Mouse (Mus musculus) liver, embryonic 14.5 days (tissue): ENCODE data around the gene Plekhg2. TPM values are rescaled to one million over a fixed set of nuclear protein-coding genes. Genes with fewer than 3 reads are reported as not detected.

Source experiments
- ATAC-seq: fragments of 200-750 bp; cut with Nextera tagmentation; 2 replicates; pipeline ENCODE4 v1.8.0; 2017; ENCODE audit warnings: moderate number of reproducible peaks, mild to moderate bottlenecking, moderate library complexity; ENCODE audit not compliant: insufficient read depth
- DNase-seq, 3 experiments: peaks; one replicate each; pipeline ENCODE4 v3.0.0-alpha.2; 2012 to 2013; ENCODE audit warnings: low read depth in 3 of 3, low spot score in 3 of 3
- H3K27ac ChIP-seq: fragments of 300-500 bp; sonication (generic); 2 replicates; pipeline ENCODE4 v1.5.1; 2014; ENCODE audit warnings: moderate library complexity, mild to moderate bottlenecking, control low read depth, inconsistent platforms
- H3K27me3 ChIP-seq: fragments of 300-500 bp; sonication (generic); 2 replicates; pipeline ENCODE4 v1.6.1; 2014; ENCODE audit warnings: mild to moderate bottlenecking, low read length, moderate library complexity; ENCODE audit not compliant: control insufficient read depth, insufficient read depth
- H3K36me3 ChIP-seq: fragments of 300-500 bp; sonication (generic); replicated peaks from 2 replicates; pipeline ENCODE4 v1.6.1; 2014; ENCODE audit warnings: low read depth; ENCODE audit not compliant: control insufficient read depth, insufficient read depth
- H3K4me1 ChIP-seq, 2 experiments: fragments of 200-500 bp in 1 of 2; fragments of 300-500 bp in 1 of 2; sonication (generic) in 1 of 2; replicated peaks; 2 replicates each; pipeline ENCODE4 v1.6.1; 2012 to 2014; ENCODE audit warnings: antibody characterized with exemption in 1 of 2, inconsistent platforms in 1 of 2, low read length in 1 of 2; ENCODE audit not compliant: control insufficient read depth in 2 of 2, insufficient read depth in 2 of 2
- H3K4me2 ChIP-seq: fragments of 300-500 bp; sonication (generic); 2 replicates; pipeline ENCODE4 v1.6.1; 2014; ENCODE audit warnings: low read depth, mild to moderate bottlenecking, control low read depth, moderate library complexity
- H3K4me3 ChIP-seq, 2 experiments: fragments of 200-500 bp in 1 of 2; fragments of 300-500 bp in 1 of 2; sonication (generic) in 1 of 2; 2 replicates each; pipeline ENCODE4 v1.5.1; 2012 to 2014; ENCODE audit warnings: low read depth in 2 of 2, low read length in 2 of 2, mild to moderate bottlenecking in 2 of 2, control low read depth in 1 of 2, inconsistent platforms in 1 of 2, moderate library complexity in 1 of 2; ENCODE audit not compliant: insufficient read depth in 1 of 2
- H3K9ac ChIP-seq: fragments of 300-500 bp; sonication (generic); replicated peaks from 2 replicates; pipeline ENCODE4 v1.6.1; 2014; ENCODE audit warnings: mild to moderate bottlenecking, control low read depth, moderate library complexity
- H3K9me3 ChIP-seq: fragments of 300-500 bp; sonication (generic); 2 replicates; pipeline ENCODE4 v1.6.1; 2016; ENCODE audit warnings: low read length, mixed read lengths; ENCODE audit not compliant: control insufficient read depth
- CTCF ChIP-seq: IDR thresholded peaks from 2 replicates; pipeline ENCODE4 v1.5.1; 2016; ENCODE audit warnings: antibody characterized with exemption, low read depth, control low read depth
- EP300 ChIP-seq: IDR thresholded peaks from 2 replicates; pipeline ENCODE4 v1.6.1; 2016; ENCODE audit warnings: antibody characterized with exemption, low read depth
- WGBS: fragments of 180-500 bp; shearing (Covaris S2); extraction: QIAGEN DNeasy Blood & Tissue Kit; methylation state at CpG from one replicate; pipeline ENCODE4 v1.1.7; 2014; ENCODE audit not compliant: insufficient replicate concordance; 5-methylcytosine and 5-hydroxymethylcytosine counted together
- polyA plus RNA-seq, 2 experiments: library from polyadenylated mRNA; depleted of rRNA in 1 of 2; stranded (reverse) in 1 of 2; unstranded in 1 of 2; fragments of >200 nt; fragmentation: Nextera tagmentation in 1 of 2; extraction: Ambion mirVana in 1 of 2; gene quantifications; 2 replicates each; pipeline versions ENCODE4 v1.2.1 to v1.2.3; 2012 to 2014

Plekhg2 gene
- polyA plus RNA-seq, 2 experiments, result 3.2 to 3.4 TPM

DNA sequence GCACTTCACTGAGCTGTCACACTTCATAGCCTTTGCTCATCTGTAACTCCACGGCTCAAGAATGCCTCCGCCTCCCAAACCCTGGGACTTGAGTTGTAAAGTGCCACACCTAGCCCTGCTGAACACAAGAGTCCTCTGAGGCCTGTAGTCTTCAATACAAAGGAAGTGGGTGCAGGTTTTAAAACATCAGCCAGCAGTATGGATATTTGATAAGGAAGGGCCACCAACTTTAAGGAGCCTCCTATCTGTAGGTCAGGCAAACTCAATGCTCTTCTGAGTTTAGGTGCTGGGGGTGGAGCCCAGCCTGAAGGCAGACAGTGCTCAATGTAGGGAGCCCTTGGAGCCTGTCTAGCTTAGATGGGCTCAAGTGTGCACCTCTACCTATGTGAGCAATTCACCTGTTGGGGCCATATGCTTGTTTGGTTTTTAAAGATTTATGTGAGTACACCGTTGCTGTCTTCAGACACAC lies 18.3 kb downstream of the Plekhg2 start:
- no peak overlapping the region for H3K4me2 ChIP-seq
- H3K4me1 ChIP-seq, result peaks cover 14 to 28% of the 10 kb centered on the region in 2 experiments
- WGBS, result 78% methylated on average over 3 of the region's 3 CpGs
- no peak overlapping the region for H3K4me3 ChIP-seq
- no peak overlapping the region for H3K9ac ChIP-seq
- H3K36me3 ChIP-seq, result peaks cover 34% of the 10 kb centered on the region
- no peaks in the 10 kb centered on the region for H3K9me3 ChIP-seq
- H3K27ac ChIP-seq, result no peak overlapping the region; the same call in 1 of the 2 replicates
- no peak for TF ChIP-seq EP300
- no peak for TF ChIP-seq CTCF
- H3K27me3 ChIP-seq, result no peaks in the 10 kb centered on the region
- no peak for ATAC-seq
- no peak for DNase-seq

DNA sequence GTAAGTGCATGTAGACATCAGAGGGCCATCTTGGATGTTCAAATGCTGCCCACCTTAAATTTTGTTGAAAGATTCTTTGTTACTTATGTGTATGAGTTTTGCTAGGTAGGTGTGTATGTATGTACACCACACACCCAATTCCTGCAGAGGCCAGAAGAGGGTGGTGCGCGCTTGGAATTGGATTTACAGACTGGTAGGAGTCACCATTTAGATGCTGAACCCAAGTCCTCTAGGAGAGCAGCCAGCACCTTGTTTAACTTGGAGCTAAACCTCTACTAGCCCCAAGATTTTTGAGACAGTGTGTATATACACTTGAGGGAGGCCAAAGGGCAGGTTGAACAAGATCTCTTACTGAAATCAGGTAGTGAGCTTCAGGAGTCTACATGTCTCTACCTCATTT lies 19.1 kb downstream of the Plekhg2 start:
- TF ChIP-seq CTCF (no peak), EP300 (no peak)
- no peak overlapping the region for H3K27ac ChIP-seq
- 89% methylated on average over 2 of the region's 2 CpGs for WGBS
- no peak for ATAC-seq
- no peaks in the 10 kb centered on the region for H3K27me3 ChIP-seq
- H3K4me1 ChIP-seq, result peaks cover 14 to 27% of the 10 kb centered on the region in 2 experiments
- H3K4me2 ChIP-seq, result no peak overlapping the region
- no peak overlapping the region for H3K4me3 ChIP-seq
- DNase-seq, result no peak
- peaks cover 34% of the 10 kb centered on the region for H3K36me3 ChIP-seq
- no peaks in the 10 kb centered on the region for H3K9me3 ChIP-seq
- no peak overlapping the region for H3K9ac ChIP-seq

DNA sequence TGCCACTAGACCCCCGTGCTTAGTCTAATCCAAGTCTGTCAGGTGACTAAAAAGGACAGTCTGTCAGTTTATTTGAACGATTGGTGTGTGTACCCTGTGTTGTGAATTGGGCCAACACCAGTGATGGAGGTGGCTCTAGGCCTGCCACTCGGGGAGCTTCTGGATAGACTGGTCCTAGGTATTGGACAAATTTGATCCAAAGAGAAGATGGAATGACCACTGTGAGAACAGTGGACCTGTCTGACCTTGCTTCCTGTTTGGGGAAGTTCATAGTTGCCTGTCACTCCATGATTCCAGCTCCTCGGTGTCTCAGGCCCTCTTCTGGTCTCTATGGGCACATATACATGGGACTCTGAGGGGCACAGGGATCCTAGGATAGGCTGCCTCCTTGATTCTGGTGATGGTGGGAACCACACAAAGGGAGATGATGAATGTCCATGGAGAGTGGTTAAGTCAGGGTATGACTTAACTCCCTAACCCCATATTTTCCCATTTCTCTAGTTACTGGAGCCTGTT lies 20.7 kb downstream of the Plekhg2 start:
- 9% methylated on average over 4 of the region's 4 CpGs for WGBS

DNA sequence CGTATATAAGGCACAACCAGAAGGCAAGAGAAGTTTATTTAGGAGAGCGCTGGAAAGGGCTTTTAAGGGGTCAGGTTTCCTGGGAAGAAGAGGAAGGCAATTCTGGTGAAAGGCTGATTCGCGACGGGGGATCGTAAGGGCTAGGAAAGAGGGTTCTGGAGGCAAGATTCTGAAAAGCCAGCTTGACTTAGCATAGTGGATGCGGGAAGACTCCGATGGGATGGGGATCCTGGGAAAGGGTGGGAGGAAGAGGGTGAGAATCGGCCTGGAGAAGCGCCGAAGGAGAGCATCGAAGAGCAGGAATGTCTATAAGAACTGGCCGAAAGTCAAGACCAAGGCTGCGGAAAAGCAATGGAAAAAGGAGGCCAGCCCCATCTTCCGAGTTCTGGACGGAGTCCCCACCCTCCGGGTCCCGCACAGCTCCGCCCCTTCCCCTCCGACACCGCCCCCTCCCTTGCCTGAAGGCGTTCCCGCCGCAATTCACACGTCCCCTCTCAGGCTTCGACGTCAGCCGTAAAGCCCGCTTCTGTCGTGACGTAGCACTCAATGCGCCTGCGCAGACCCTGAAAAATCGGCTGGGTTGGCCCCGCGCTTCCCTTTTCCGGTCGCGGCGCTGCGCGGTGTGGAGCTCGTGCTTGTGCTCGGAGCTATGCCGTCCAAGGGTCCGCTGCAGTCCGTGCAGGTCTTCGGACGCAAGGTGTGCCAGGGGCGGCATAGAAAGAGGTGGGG lies 22.1 kb downstream of the Plekhg2 start, which contains the start of gene Rps16:
Gene Rps16 (plus strand): TSS at position 498 of the 729 bp plus-strand sequence.
- peak; percentile 93 to 96 (median 95) for DNase-seq
- WGBS, result 1% methylated on average over 50 of the region's 50 CpGs

More for the DNA sequence above, 20.7 kb downstream of the Plekhg2 start:
- H3K9me3 ChIP-seq, result no peaks in the 10 kb centered on the region
- peak overlapping the region; percentile 99 for H3K9ac ChIP-seq
- ATAC-seq (no peak), DNase-seq (no peak)
- TF ChIP-seq EP300 (no peak), CTCF (0 out of 2 replicates have a peak, but pooled peaks have one; percentile 19)
- H3K4me3 ChIP-seq, result peak overlapping the region; percentile 83 to 98
- H3K4me1 ChIP-seq, result peaks cover 14 to 19% of the 10 kb centered on the region in 2 experiments
- peaks cover 34% of the 10 kb centered on the region for H3K36me3 ChIP-seq
- peak overlapping the region; percentile 66 for H3K27ac ChIP-seq
- H3K27me3 ChIP-seq, result no peaks in the 10 kb centered on the region
- peak overlapping the region; percentile 90 for H3K4me2 ChIP-seq

DNA sequence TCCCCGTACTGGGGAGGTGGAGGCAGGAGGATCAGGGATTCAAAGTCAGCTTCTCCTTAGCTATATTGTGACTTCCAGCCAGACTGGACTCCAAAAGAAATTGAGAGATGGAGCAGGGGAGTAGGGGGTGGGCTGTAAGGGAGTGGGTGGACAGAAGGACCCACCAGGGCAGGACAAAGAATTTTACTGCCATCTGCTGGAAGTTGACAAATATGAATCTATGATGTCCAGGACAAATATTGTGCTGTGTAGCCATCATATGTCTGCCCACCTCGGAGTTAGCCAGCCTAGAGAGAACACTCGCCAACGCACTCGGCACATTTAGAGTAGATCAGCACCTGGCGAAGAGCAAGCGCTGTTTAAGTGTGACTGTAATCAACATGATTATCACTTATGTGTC lies 23.8 kb downstream of the Plekhg2 start:
- WGBS, result 76% methylated on average over 7 of the region's 7 CpGs
- no peak for TF ChIP-seq EP300
- 0 out of 2 replicates have a peak, but pooled peaks have one; percentile 18 for TF ChIP-seq CTCF
- Histone ChIP-seq H3K9ac (no peak overlapping the region), H3K9me3 (no peaks in the 10 kb centered on the region), H3K36me3 (peaks cover 21% of the 10 kb centered on the region), H3K4me2 (no peak overlapping the region), H3K27me3 (no peaks in the 10 kb centered on the region), H3K4me1 (peaks cover 14 to 22% of the 10 kb centered on the region in 2 experiments), H3K27ac (no peak overlapping the region), H3K4me3 (no peak overlapping the region)
- DNase-seq, result no peak
- ATAC-seq, result no peak

More for the DNA sequence above, 22.1 kb downstream of the Plekhg2 start, which contains the start of gene Rps16:
- Histone ChIP-seq H3K4me2 (peak within 1 kb of the TSS; percentile 90), H3K27me3 (no peaks in the 10 kb centered on the region), H3K4me3 (peak within 1 kb of the TSS; percentile 92 to 98), H3K27ac (peak within 1 kb of the TSS; percentile 68), H3K36me3 (peaks cover 34% of the 10 kb centered on the region), H3K4me1 (peaks cover 14 to 19% of the 10 kb centered on the region in 2 experiments), H3K9me3 (no peaks in the 10 kb centered on the region), H3K9ac (peak within 1 kb of the TSS; percentile 99)
- ATAC-seq, result peak; percentile 93
- TF ChIP-seq EP300 (no peak), CTCF (peak; percentile 20)
